Mouse (Mus musculus) stomach, embryonic 14.5 days (tissue): ENCODE measurements around the gene Car9. TPM values are rescaled to one million over a fixed set of nuclear protein-coding genes. Genes with fewer than 3 reads are reported as not detected.

ENCODE experiments used
- polyA plus RNA-seq: library from polyadenylated mRNA; unstranded; fragments of >200 nt; fragmentation: Nextera tagmentation; extraction: Ambion mirVana; gene quantifications from 2 replicates; pipeline ENCODE4 v1.2.1, GENCODE M21; 2014

Gene Car9
- polyA plus RNA-seq, 1 experiment from 2014 or later: 2.8 TPM

Other genes starting within 250 kb of the Car9 start
- 0.17 and 0.27 TPM in 2 replicates for gene Atp8b5, start 239.8 kb upstream of the Car9 start, polyA plus RNA-seq
- gene Rusc2, start 125.0 kb upstream of the Car9 start, polyA plus RNA-seq: 12.4 and 13.5 TPM in 2 replicates
- 0.22 and 0.25 TPM in 2 replicates for gene Fam166b, start 77.8 kb upstream of the Car9 start, polyA plus RNA-seq
- 5.4 and 7.1 TPM in 2 replicates for gene Tesk1, start 65.0 kb upstream of the Car9 start, polyA plus RNA-seq
- gene Cd72, start 52.3 kb upstream of the Car9 start, polyA plus RNA-seq: 5.5 and 5.6 TPM in 2 replicates
- gene Sit1, start 23.2 kb upstream of the Car9 start, polyA plus RNA-seq: not detected in 2 replicates
- gene Ccdc107, start 14.1 kb upstream of the Car9 start, polyA plus RNA-seq: 130 and 132 TPM in 2 replicates
- 43.5 and 46.8 TPM in 2 replicates for gene Arhgef39, start 7.3 kb upstream of the Car9 start, polyA plus RNA-seq
- 790 and 843 TPM in 2 replicates for gene Tpm2, start 16.8 kb downstream of the Car9 start, polyA plus RNA-seq
- 56.2 and 69.8 TPM in 2 replicates for gene Creb3, start 55.4 kb downstream of the Car9 start, polyA plus RNA-seq
- gene Tln1, start 55.7 kb downstream of the Car9 start, polyA plus RNA-seq: 83.7 and 98.5 TPM in 2 replicates
- 41.0 and 44.5 TPM in 2 replicates for gene Rgp1, start 71.7 kb downstream of the Car9 start, polyA plus RNA-seq
- 13.8 and 14.4 TPM in 2 replicates for gene Gba2, start 71.9 kb downstream of the Car9 start, polyA plus RNA-seq
- 0.91 and 1.0 TPM in 2 replicates for gene Msmp, start 77.5 kb downstream of the Car9 start, polyA plus RNA-seq
- 13.3 and 17.3 TPM in 2 replicates for gene Npr2, start 125.0 kb downstream of the Car9 start, polyA plus RNA-seq
- 0.70 and 1.7 TPM in 2 replicates for gene Spag8, start 146.6 kb downstream of the Car9 start, polyA plus RNA-seq
- 103 and 112 TPM in 2 replicates for gene Hint2, start 149.5 kb downstream of the Car9 start, polyA plus RNA-seq
- 4.5 and 5.6 TPM in 2 replicates for gene Tmem8b, start 162.0 kb downstream of the Car9 start, polyA plus RNA-seq
- 3.7 and 4.2 TPM in 2 replicates for gene Fam221b, start 162.2 kb downstream of the Car9 start, polyA plus RNA-seq
- not detected in 2 replicates for gene Olfr70, start 193.8 kb downstream of the Car9 start, polyA plus RNA-seq
- 0.09 TPM in 1 of 2 replicates, not detected in the other for gene Olfr71, start 203.3 kb downstream of the Car9 start, polyA plus RNA-seq
- 0.46 and 0.78 TPM in 2 replicates for gene Hrct1, start 220.2 kb downstream of the Car9 start, polyA plus RNA-seq
- 0.10 TPM in 1 of 2 replicates, not detected in the other for gene Spaar, start 223.1 kb downstream of the Car9 start, polyA plus RNA-seq